Mouse (Mus musculus) heart, adult 10 weeks (tissue): ENCODE data around the gene Snx22. TPM values are rescaled to one million over a fixed set of nuclear protein-coding genes. Genes with fewer than 3 reads are reported as not detected.

Experiments used
- polyA plus RNA-seq: library from polyadenylated mRNA; stranded (reverse); fragments of 350-450 nt; fragmentation: Illumina TruSeq; extraction: RNeasy Lipid Tissue Mini Kit (QIAGEN cat#74804); gene quantifications from one replicate; pipeline ENCODE4 v1.2.3, GENCODE M21; 2014; ENCODE audit warnings: low read depth, low replicate concordance

Gene Snx22
- polyA plus RNA-seq: 0.24 TPM

GRCm38 (mm10) chr9:66069583-66069982, at the start of gene Snx22:
TSS of gene Snx22 (minus strand) at chr9:66069719.

GRCm38 (mm10) chr9:66059583-66060307, 9.8 kb downstream of the Snx22 start, which contains the start of gene Ppib:
TSS of gene Ppib (plus strand) at chr9:66060222.

Other genes starting within 250 kb of the Snx22 start
- 12.0 TPM for gene Zfp609, start 242.2 kb downstream of the Snx22 start, polyA plus RNA-seq
- gene Pclaf, start 179.5 kb downstream of the Snx22 start, polyA plus RNA-seq: 0.45 TPM
- gene Trip4, start 160.9 kb downstream of the Snx22 start, polyA plus RNA-seq: 17.8 TPM
- 5.3 TPM for gene Csnk1g1, start 160.8 kb downstream of the Snx22 start, polyA plus RNA-seq
- gene Ppib, start 9.5 kb downstream of the Snx22 start, polyA plus RNA-seq: 152 TPM
- 34.2 TPM for gene Snx1, start 56.9 kb upstream of the Snx22 start, polyA plus RNA-seq
- 67.7 TPM for gene Ciao2a, start 56.9 kb upstream of the Snx22 start, polyA plus RNA-seq
- 4.5 TPM for gene Dapk2, start 88.5 kb upstream of the Snx22 start, polyA plus RNA-seq